Mouse (Mus musculus) ovary, postnatal 10 days (tissue): Measurements from ENCODE around the gene Pik3cd.
A peak's percentile ranks its signal among the peaks of the same experiment; 100 is the strongest.
"Not testable (repeated sequence)": the region's sequence is repeated elsewhere in the genome, so short reads cannot be mapped to it uniquely, and the experiment has no call there.

Source experiments
- DNase-seq: peaks from one replicate; pipeline ENCODE4 v3.0.0; 2022; ENCODE audit warnings: low spot score

Gene Pik3cd

GRCm38 (mm10) chr4:149702210-149702979 is at the start of gene Pik3cd:
TSS of gene Pik3cd (minus strand) at chr4:149702571.
- no peak for DNase-seq

- no peak for DNase-seq
Observed at GRCm38 (mm10) chr4:149750671-149751070, 48.3 kb upstream of the Pik3cd start.

GRCm38 (mm10) chr4:149749663-149750015 is 47.3 kb upstream of the Pik3cd start:
- not testable (repeated sequence) for DNase-seq

GRCm38 (mm10) chr4:149749003-149749662 is 46.8 kb upstream of the Pik3cd start:
- DNase-seq = no peak

- DNase-seq = no peak
Observed at GRCm38 (mm10) chr4:149744119-149744518, 41.7 kb upstream of the Pik3cd start.

GRCm38 (mm10) chr4:149742011-149742530 is 39.7 kb upstream of the Pik3cd start:
- no peak for DNase-seq

- DNase-seq = no peak
Observed at GRCm38 (mm10) chr4:149740301-149740700, 37.9 kb upstream of the Pik3cd start.

GRCm38 (mm10) chr4:149739478-149739877 is 37.1 kb upstream of the Pik3cd start:
- DNase-seq = no peak

GRCm38 (mm10) chr4:149737383-149738324 is 35.3 kb upstream of the Pik3cd start, which contains the start of gene Tmem201:
TSS of gene Tmem201 (minus strand) at chr4:149738044.
- DNase-seq = peak; percentile 72

- no peak for DNase-seq
Observed at GRCm38 (mm10) chr4:149736581-149736980, 34.2 kb upstream of the Pik3cd start.

- DNase-seq = no peak
Observed at GRCm38 (mm10) chr4:149735624-149736250, 33.4 kb upstream of the Pik3cd start.

- no peak for DNase-seq
Observed at GRCm38 (mm10) chr4:149734730-149735475, 32.5 kb upstream of the Pik3cd start.

GRCm38 (mm10) chr4:149734246-149734645 is 31.9 kb upstream of the Pik3cd start:
- no peak for DNase-seq

- no peak for DNase-seq
Observed at GRCm38 (mm10) chr4:149733748-149734147, 31.4 kb upstream of the Pik3cd start.

GRCm38 (mm10) chr4:149732800-149733199 is 30.4 kb upstream of the Pik3cd start:
- DNase-seq = no peak

- DNase-seq = no peak
Observed at GRCm38 (mm10) chr4:149732313-149732712, 29.9 kb upstream of the Pik3cd start.

GRCm38 (mm10) chr4:149730827-149731226 is 28.5 kb upstream of the Pik3cd start:
- no peak for DNase-seq

GRCm38 (mm10) chr4:149728810-149729209 is 26.4 kb upstream of the Pik3cd start:
- no peak for DNase-seq

GRCm38 (mm10) chr4:149727636-149728035 is 25.3 kb upstream of the Pik3cd start:
- DNase-seq = no peak

- peak; percentile 59 for DNase-seq
Observed at GRCm38 (mm10) chr4:149725661-149726350, 23.4 kb upstream of the Pik3cd start.
